Mouse (Mus musculus) frontal cortex, postnatal 14 days (tissue): ENCODE data around the gene Ddost.
A peak's percentile ranks its signal among the peaks of the same experiment; 100 is the strongest.
"Not testable (repeated sequence)": the region's sequence is repeated elsewhere in the genome, so short reads cannot be mapped to it uniquely, and the experiment has no call there.

ENCODE experiments used
- DNase-seq, 2 experiments: peaks; one replicate each; pipeline ENCODE4 v3.0.0; 2022; ENCODE audit warnings: low spot score in 2 of 2

The Ddost gene

DNA sequence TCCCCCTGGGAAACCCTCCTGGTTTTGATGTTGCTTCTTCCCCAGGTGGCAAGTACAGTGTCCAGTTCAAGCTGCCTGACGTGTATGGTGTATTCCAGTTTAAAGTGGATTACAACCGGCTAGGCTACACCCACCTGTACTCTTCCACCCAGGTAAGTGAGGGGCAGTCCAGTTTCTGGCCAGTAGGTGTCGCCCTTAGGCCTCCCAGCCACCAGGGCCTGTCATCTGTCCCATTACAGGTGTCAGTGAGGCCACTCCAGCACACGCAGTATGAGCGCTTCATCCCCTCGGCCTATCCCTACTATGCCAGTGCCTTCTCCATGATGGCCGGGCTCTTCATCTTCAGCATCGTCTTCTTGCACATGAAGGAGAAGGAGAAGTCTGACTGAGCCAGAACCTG, 7.1 kb downstream of the Ddost start:
- DNase-seq: no peak

DNA sequence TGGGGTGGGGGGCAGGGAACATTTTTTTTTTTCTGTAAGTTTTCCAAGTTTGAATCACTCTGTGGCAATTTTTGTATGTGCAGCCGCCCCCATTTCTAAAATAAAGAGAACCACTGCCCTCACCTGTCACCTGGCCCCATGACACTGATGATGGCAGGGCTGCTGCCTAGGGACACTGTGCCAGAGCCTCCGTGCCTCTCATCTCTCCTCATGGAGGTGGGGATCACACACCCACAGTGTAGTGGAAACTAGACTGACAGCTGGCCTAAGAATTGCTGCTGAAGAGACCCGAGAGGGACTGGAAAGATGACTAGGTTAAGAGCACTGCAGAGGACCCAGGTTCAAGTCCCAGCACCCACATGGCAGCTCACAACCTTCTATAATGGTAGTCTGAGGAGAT, 7.6 kb downstream of the Ddost start:
- no peak for DNase-seq

DNA sequence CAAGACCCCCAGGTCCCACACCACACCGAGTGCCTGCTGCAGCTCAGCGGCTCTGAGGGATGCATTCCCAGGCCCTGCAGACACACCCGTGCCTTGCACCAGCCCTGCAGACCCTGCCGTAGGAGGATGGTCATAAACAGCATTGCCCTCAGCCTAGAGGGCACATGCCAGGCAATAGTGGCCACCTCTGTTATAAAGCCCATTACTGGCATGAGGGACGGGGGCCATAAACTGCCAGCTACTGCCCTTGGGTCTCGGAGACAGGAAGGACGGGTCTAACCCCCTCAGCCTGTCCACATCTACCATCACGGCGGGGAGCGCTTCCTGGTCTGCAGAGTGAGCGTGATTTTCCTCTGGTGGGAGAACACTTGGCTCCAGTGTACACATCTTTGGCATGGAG, 8.5 kb downstream of the Ddost start:
- DNase-seq: no peak

DNA sequence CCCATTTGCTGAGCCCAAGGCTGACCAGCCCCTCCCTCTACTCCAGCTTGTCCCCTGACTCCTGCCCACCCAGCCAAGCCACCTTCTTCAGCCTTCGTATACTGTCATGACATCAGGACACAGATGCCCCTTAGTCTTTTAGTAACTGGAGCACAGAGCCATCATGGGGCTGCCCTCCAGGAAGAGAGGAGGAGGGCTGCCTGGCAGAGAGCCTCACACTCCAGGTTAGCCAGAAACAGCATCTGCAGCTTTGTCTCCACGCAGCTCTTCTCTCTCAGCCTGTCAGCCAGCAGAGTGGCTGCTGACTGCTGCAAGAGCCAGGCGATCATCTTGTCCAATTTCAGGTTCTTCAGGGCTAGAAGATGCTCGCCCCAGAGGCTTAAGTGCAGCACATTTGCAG, 9.3 kb downstream of the Ddost start:
- no peak for DNase-seq

DNA sequence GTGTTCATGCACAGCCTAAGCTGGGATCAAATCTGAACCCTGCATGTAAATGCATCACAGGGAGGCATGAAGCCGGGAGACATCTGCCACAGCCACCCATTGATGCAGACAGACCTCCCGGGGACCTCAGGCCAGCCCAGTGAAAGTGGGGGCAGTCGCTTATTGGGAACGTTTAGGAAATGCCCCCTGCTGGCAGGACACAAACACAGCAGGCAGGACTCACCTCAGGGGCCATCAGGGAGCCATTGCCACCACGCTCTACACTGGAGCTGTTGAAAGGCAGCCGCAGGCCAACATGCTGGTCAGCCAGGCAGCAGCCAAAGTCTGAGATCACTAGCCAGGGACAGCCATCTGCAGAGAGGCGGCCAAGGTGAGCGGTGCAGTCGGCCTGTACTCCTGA, 11.3 kb downstream of the Ddost start:
- peak in 1 of 2 experiments; percentile 9 for DNase-seq

DNA sequence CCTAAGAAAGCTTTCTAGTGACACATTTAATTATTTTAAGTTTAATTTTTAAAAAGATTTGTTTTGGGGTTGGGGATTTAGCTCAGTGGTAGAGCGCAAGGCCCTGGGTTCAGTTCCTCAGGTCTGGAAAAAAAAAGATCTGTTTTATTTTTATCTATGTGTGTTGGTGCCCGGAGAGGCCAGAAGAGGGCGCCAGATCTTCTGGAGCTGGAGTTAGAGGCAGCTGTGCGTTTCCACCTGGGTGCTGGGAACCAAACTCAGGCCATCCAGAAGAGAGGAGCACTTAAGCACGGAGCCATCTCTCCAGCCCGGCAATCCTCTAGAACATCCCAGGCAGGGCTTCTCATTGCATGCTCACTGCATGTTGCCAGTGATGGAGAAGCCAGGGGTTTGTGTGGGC, 11.8 kb downstream of the Ddost start:
- DNase-seq: no peak

DNA sequence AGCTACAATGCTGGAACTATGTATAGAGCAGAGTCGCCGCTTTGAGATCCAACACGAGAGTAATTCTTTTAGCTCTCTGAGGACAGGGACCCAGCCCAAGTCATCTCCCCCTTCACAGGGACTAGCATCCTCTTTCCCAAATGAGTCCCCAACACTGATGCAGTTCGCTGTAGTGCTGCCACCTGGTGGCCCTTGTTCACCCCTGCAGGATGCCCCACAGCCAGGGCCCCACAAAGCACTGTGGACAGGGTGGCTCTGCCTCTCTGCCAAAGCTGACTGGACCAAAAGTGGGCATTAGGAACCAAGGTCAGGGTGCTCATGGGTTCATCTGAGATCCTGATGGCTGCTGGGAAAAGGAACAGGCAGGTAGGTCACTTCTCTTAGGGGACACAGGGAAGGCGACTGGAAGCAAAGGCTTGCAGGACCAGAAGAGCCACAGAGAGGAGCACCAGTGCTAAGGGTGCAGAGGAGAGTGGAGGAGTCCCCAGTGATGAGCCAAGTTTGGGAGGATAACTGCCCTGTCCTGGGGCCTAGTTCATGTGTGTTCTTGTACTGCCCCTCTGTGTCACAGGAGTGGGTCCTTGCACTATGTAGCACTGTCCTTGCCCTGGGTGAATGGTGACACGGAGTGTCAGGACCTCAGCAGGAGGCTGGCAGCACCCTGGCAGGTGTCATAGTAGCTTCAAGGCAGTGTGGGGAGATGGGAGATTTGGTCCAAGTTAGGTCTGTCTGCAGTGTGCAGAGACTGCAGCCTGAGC, 14.2 kb downstream of the Ddost start:
- DNase-seq: peak in 1 of 2 experiments; percentile 59

DNA sequence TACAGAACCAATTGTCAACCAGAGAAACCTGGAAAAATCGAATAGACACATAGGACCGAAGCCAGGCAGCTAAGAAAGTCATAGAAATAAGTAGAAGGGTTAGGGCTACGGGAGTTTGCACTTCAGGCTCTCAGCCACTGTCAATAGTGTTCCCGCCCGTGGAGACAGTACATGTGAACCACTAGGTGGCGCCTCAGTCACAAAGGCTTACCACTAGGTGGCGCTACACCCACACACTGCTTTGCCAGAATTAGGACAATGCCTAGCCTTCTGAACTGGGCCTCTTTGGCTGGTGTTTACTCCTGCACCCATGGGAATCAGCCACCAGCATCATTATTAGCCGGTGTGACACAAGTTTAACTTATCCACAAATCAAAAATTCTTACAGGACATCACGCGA, 15.0 kb downstream of the Ddost start:
- peak; percentile 73 to 85 for DNase-seq

DNA sequence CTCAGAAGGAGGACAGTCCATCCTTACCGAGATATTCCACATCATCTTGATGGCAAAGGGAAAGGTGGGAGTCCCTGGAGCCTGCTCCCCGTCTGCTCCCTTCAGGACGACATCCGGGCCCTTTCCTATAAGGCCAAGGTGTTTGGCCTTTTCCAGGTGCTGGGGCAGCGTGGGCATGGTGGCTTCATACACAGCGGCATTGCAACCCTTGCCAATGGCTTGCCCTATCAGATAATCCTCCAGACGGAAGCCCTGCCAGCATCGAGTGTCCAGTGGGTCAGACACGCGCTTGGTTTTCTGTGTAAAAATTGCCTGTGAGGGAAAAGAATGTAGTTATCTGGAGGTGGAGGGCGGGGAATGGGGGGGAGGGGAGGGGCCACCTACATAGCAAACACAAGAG, 16.2 kb downstream of the Ddost start:
- DNase-seq: no peak

DNA sequence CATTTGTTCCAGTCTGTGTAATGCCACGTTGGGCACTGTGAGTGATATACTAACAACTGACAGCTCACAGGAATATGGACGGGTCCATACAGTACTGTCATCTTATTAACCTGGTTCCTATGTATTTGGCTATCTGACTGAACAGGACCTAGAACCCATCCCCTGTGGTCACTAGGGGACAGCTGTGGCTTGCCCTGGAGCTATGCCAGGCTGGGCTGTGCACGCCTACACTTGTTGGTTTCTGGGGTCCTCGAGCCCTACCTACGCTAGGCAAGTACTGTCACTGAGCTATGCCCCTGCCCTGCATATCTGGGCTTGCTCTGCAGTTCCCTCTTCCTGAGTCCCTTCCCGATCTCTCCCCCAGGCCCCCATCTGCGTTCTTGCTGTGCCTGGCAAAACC, 17.0 kb downstream of the Ddost start:
- no peak for DNase-seq

DNA sequence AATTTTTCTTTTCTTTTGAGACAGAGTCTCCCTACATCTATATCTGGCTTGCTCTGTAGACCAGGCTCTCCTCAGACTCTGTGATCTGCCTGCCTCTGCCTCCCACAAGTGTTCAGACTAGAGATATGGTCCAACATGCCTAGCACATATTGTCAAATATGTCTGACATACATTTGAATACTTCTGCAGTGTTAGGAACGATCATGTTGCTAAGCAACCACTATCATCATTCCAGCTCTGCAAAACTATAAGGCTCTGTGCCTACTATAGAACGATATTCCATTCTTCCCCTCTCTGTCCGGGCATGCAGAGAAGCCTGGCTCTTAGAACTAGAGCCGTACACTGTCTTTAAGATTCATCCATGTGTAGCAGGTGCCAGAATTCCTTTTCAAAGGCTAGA, 18.2 kb downstream of the Ddost start:
- DNase-seq: no peak

DNA sequence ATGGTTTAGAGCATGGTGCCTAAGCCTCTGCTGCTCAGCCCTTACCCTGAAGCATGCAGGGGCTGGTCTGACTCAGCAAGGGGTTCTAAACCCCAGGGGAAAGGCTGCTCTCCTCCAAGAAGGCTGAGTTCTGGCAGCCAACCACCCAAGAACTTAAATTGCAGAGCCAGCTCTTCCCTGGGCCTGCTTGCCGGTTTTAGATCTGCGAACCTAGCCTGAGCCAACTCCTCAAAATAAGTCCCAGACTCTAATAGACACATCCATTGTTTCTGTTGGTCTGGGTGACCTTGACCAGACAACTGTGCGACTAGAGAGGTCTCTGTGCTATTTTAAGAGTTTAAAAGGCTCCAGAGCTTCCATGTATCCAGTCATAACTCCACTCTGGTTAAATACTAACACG, 19.2 kb downstream of the Ddost start:
- DNase-seq: no peak

DNA sequence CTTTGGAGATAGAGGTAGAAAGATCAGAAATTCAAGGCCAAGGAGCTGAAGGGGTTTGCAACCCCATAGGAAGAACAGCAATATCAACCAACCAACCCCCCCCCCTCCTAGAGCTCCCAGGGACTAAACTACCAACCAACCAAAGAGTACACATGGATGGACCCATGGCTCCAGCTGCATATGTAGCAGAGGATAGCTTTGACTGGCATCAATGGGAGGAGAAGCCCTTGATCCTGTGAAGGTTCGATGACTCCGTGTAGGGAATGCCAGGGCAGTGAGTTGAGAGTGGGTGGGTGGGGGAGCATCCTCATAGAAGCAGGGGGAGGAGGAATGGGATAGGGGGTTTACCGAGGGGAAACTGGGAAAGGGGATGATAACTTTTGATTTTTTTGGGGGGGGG, 19.9 kb downstream of the Ddost start:
- no peak for DNase-seq

DNA sequence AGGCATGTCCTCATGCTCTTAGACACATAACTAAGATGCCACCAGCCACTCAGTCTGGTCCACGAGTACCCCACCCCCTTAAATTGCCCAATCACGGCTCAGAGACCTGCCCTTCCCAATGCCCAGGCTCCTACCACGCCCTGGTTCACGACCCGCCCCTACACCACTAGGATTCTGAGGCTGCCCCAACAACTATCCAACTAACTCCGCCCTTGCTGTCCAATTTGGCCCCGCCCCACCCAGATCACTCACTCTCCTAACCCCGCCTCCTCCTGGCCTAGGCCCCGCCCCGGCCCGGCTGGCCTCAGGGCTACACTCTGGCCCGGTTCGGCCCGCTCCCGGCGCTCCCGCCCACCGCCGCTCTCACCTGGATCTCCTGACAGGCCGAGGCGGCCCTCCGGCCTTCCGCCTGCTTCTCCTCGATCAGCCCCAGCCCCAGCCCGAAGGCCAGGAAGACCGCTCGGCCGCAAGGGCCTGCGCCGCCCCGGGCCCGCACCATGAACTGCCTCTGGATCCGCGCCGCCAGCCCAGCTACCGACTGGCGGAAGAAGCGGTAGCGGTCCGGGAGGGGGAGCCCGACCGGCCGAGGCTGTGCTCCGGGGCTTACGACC, 21.0 kb downstream of the Ddost start:
- DNase-seq: peak; percentile 84 to 89

DNA sequence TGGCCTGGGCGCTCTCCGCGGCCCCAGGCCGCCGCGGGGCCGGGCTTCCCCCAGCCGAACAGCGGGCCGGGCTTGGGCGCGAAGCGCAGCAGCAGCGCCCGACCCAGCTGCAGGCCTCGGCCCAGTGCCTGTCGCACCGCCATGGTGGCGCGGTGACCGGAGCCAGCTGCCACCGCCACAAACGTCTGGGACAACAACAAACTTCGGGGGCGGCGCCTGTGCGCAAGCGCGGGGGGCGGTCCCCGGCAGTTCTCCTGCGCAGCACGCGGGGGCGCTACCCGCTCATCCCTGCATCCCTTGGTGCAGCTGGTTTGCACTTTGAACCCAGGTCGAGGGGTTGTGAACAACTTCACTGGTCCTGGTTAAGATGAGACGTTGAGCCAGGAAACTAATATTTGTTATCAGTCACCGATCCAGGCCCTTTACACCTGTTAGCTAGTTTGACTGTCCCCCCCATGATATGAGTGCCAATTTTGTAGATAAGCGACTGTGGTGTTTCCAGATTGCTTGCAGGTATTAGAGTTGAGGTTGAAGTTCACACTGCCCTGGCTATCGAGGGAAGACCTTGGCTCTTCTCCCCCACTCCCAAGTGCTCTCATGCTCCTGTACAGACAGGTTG, 21.7 kb downstream of the Ddost start, which contains the start of gene Pink1:
TSS of gene Pink1 (minus strand) at position 231 of the 619 bp plus-strand sequence.
- DNase-seq: peak; percentile 83 to 86

DNA sequence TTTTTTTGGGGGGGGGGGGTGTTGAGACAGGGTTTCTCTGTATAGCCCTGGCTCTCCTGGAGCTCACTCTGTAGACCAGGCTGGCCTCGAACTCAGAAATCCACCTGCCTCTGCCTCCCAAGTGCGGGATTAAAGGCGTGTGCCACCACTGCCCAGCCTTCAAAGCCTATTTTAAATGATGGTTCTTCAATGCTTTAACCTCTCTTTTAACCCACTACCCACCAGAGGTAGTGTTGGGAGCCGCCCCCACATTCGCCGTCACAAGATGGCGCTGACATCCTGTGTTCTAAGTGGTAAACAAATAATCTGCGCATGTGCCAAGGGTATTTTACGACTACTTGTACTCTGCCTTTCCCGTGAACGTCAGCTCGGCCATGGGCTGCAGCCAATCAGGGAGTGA, 22.6 kb downstream of the Ddost start:
- DNase-seq: not testable (repeated sequence)

DNA sequence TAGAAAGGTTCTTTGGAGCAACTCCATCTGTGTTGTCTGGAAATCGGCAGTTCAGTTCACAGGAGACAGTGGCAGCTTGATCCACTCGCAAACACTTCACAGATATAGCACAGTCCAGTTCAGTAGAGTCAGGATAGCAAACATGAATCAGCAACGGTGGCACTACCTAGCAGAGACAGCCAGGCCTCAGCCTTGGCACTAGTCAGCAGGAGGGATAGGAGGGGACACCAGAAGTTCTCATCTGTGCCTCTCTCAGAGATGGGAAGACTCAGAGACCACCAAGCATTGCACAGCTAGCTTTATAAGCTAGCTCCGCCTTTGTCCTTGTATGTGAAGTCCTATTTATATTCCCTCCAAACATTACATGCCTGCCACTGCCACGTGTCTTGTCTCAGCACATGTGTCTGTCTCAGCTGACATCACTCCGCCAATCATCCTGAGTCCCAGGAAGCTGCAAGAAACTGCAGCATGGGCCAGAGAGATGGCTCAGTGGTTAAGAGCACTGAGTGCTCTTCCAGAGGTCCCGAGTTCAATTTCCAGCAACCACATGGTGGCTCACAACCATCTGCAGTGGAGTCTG, 23.5 kb downstream of the Ddost start:
- no peak for DNase-seq

DNA sequence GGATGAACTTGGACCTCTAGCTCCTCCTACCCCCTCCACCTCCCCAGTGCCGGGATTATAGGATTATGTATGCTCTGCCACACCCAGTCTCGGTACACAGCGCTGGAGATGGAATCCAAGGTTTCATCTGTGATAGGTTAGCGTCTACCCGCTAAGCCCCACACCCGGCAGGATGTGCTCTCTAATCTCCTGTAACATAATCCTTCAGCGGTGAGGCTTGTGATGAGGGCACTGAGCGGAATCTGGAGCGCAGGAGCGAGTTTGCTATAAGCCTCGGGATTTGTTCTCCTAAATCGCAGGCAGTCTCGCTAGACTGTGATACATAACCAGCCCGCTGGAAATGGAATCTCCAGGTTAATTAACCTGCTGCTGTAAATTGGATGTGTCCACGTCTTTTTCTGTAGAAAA, 25.7 kb downstream of the Ddost start:
- DNase-seq: no peak

DNA sequence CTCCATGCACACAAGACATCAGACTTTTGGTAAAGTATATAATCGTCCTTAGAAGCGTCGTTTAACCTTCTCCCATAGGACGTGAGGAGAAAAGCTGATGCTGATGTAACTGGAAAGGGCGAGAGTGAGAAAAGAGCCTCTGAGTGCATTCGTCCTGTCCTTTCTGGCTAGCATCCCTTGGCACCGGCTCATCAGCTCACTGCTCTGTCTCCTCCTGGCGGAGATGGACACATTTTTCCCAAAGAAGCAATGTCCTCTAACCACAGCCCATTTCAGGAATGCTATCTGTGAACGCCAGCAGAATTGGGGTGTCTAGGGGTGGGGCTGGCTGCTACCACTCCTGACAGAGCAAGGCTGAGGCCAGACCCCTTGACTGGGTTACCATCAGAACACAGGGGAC, 27.1 kb downstream of the Ddost start:
- DNase-seq: no peak

DNA sequence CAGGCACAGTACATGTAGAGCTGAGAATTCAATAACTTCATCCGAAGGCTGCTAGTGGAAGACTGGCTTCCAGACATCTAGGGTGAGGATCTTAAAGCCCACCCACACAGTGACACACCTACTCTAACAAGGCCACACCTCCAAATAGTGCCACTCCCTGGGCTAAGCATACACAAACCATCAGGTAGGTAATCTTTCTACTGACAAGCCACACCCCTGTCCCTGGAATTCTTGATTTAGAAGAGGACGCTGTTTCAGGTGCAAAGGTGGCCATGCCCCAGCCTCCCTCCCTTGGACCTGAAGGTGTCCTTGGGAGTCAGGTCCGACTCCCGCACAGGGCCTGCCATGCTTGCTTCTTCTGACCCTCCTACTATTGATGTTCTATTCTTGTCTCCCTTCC, 28.6 kb downstream of the Ddost start:
- DNase-seq: no peak

DNA sequence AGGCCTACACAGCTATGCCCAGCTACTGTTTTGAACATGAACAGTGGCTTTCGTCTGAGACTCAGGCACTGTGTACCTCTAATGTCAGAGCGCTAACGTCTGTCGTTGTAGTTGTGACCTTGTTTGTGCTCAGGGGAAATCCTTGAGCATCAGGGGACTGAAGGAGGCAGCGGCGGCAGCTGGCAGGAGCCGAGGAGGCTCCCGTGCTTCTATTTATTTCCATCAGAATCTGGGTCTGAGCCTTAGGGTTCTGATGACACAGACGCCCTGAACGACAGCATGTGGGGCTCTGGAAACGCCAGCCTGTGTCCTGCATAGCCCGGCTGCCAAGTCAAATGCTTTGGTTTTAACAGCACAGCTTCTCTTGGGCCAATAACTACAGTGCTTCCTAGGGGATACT, 30.5 kb downstream of the Ddost start:
- DNase-seq: no peak

DNA sequence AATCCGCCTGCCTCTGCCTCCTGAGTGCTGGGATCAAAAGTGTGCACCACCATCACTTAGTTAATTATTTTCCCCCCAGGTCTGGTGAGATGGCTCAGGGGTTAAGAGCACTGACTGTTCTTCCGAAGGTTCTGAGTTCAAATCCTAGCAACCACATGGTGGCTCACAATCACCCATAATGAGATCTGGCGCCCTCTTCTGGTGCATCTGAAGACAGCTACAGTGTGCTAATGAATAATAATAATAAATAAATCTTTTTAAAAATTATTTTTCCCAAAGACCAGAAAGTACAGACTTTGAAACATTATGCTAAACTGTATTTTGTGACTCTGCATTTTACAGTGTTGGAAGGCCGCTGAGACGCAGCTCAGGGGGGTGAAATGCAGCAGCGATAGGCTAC, 31.1 kb downstream of the Ddost start:
- DNase-seq: no peak

DNA sequence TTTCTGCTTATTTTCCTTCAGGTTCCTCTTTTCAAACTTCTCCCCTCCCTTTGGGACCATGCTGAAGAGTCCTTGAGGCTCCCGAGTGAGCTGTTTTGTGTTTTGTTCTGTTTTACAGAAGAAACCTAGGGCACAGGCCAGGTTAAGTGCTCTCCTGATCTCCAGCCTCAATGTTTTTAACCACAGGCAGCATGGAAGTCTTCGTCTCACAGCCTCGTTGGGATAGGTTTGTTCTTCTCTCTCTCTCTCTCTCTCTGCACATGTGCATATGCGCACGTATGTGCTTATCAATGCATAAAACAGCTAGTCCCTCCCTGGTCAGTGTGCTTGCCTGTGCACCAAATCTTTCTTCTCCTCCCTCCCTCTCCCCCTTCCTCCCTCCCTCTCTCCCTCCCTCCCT, 32.3 kb downstream of the Ddost start:
- DNase-seq: no peak
